Mouse (Mus musculus) lung, postnatal 0 days (tissue): ENCODE measurements at regions not wholly inside any gene's neighbourhood (a gene's known extent, or its start where the extent isn't known, plus 50 kb on each side); places are given as distances from the start of the nearest gene placed in this dataset.
A peak's percentile ranks its signal among the peaks of the same experiment; 100 is the strongest.

Experiments
- ATAC-seq: fragments of 200-750 bp; cut with Nextera tagmentation; 2 replicates; pipeline ENCODE4 v1.8.0; 2017; ENCODE audit warnings: moderate library complexity
- DNase-seq: peaks from one replicate; pipeline ENCODE4 v3.0.0-alpha.2; 2016; ENCODE audit warnings: low spot score
- H3K27ac ChIP-seq: fragments of 300-500 bp; sonication (generic); 2 replicates; pipeline ENCODE4 v1.5.1; 2014; ENCODE audit warnings: antibody characterized with exemption, mild to moderate bottlenecking, low read length, mixed read lengths
- H3K27me3 ChIP-seq: fragments of 300-500 bp; sonication (generic); replicated peaks from 2 replicates; pipeline ENCODE4 v1.6.1; 2014; ENCODE audit warnings: low read length, mixed read lengths; ENCODE audit not compliant: insufficient read depth
- H3K36me3 ChIP-seq: fragments of 300-500 bp; sonication (generic); 2 replicates; pipeline ENCODE4 v1.6.1; 2014; ENCODE audit warnings: low read length, mixed read lengths; ENCODE audit not compliant: insufficient read depth
- H3K4me1 ChIP-seq: fragments of 300-500 bp; sonication (generic); 2 replicates; pipeline ENCODE4 v1.6.1; 2014; ENCODE audit warnings: antibody characterized with exemption, low read depth, low read length, mixed read lengths; ENCODE audit not compliant: insufficient read depth
- H3K4me2 ChIP-seq: fragments of 300-500 bp; sonication (generic); replicated peaks from 2 replicates; pipeline ENCODE4 v1.6.1; 2014; ENCODE audit warnings: low read depth, mild to moderate bottlenecking, low read length, moderate library complexity, mixed read lengths
- H3K4me3 ChIP-seq: fragments of 300-500 bp; sonication (generic); 2 replicates; pipeline ENCODE4 v1.5.1; 2014; ENCODE audit warnings: low read depth, low read length
- H3K9ac ChIP-seq: fragments of 300-500 bp; sonication (generic); replicated peaks from 2 replicates; pipeline ENCODE4 v1.6.1; 2014; ENCODE audit warnings: low read depth, mild to moderate bottlenecking
- H3K9me3 ChIP-seq: fragments of 300-500 bp; sonication (generic); 2 replicates; pipeline ENCODE4 v1.6.1; 2016; ENCODE audit warnings: low read length, mixed read lengths
- CTCF ChIP-seq: IDR thresholded peaks from 2 replicates; pipeline ENCODE4 v1.5.1; 2016; ENCODE audit warnings: antibody characterized with exemption, mild to moderate bottlenecking
- EP300 ChIP-seq: IDR thresholded peaks from 2 replicates; pipeline ENCODE4 v1.6.1; 2016; ENCODE audit warnings: antibody characterized with exemption, mild to moderate bottlenecking, control low read depth
- WGBS: fragments of 180-500 bp; shearing (Covaris S2); extraction: QIAGEN DNeasy Blood & Tissue Kit; methylation state at CpG from one replicate; pipeline ENCODE4 v1.1.7; 2014; 5-methylcytosine and 5-hydroxymethylcytosine counted together

DNA sequence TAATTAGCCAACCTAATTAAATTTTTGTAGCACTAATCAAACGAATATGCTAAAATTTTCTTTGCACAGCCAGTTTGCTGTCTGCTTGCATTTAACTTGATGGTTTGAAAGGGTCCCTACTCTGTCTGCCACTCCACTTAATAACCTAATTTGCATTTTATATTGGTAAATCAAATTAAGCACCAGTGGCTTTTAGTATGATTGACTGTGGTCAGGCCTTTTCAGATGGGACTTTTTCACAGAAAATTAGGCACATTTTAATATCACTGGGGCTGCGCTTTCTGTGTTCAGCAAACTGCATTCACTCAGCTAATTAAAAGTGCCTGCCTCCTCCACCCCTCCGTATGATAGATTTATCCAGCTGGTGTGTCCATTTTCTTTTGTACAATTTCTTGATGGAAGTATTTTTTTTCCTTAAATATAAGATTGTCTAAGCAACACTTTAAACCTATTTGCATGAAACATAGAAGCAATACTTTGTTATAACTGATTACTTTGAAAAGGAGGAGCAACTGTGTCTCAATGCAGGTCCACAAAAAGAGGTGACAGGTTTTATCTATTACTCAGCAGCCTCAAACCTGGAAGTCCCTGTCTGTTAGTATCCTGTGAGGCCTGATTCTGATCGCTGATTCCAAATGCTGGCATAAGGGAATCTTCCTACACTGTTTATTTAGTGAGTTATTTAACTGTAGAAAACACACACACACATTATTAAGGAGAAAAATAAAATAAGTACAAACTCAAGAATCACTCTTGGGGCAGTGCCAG lies 221.8 kb downstream of the Isl1 start:
- 60% methylated on average over 4 of the region's 4 CpGs for WGBS
- no peak for ATAC-seq
- H3K36me3 ChIP-seq: no peaks in the 10 kb centered on the region
- TF ChIP-seq EP300: no peak
- no peak for TF ChIP-seq CTCF
- no peak overlapping the region for H3K4me3 ChIP-seq
- no peaks in the 10 kb centered on the region for H3K4me1 ChIP-seq
- no peaks in the 10 kb centered on the region for H3K9me3 ChIP-seq
- DNase-seq: no peak
- no peak overlapping the region for H3K27ac ChIP-seq
- H3K9ac ChIP-seq: no peak overlapping the region
- no peak overlapping the region for H3K4me2 ChIP-seq
- H3K27me3 ChIP-seq: no peaks in the 10 kb centered on the region

DNA sequence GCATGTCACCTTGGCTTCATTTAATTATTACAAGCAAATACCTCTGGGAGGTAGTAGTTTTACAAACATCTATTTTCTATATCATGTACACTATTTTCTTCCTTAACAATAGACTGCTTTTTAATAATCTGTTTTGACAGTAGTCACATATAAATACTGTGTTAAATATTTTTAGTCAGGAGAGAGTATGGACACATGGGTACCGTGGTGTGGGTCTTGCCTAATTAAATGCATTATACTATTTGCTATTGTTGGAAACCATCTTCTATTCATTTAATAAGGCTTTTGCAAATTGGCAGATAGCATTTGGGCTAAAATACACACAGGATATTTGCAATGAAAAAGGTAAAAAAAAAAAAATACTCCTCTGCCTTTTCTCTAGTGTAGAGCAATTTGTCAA lies 222.3 kb downstream of the Isl1 start:
- no peak overlapping the region for H3K27ac ChIP-seq
- H3K9me3 ChIP-seq: no peaks in the 10 kb centered on the region
- no peaks in the 10 kb centered on the region for H3K4me1 ChIP-seq
- H3K4me2 ChIP-seq: no peak overlapping the region
- TF ChIP-seq CTCF: no peak
- TF ChIP-seq EP300: no peak
- H3K4me3 ChIP-seq: no peak overlapping the region
- ATAC-seq (no peak), DNase-seq (no peak)
- H3K27me3 ChIP-seq: no peaks in the 10 kb centered on the region
- H3K36me3 ChIP-seq: no peaks in the 10 kb centered on the region
- H3K9ac ChIP-seq: no peak overlapping the region
- WGBS: 92% methylated on average over 1 of the region's 1 CpGs

DNA sequence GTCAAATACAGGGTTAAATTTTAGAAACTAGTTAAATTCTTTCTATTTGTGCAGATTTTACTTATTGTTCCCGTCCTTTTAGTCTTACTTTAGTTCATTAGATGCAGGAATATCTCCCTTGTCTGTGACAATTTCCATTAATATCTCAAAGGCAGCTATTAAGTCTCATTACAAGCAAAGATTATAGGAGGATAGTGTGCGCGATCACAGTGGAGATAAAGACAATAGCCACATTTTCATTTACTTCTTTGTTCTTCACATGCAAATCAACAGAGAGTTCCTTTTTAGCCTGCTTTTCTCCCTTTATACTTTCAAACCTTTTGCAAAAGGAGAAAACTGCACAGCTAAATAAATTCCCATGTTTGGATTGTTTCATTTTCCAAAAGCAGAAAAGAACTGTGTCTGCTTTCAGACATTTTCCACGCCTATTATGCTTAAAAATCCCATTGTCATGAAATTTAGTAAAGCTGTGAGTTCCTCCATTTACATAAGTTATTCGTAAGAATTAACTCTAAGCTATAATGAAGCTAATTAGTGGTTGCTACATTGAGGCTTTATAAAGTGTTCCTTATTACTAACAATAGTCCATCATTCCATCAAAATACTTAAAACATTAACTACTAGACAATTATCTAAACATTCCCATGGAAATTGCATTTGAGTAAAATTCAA lies 252.4 kb downstream of the Isl1 start:
- Histone ChIP-seq H3K4me2 (no peak overlapping the region), H3K9me3 (no peaks in the 10 kb centered on the region), H3K36me3 (no peaks in the 10 kb centered on the region), H3K27ac (no peak overlapping the region), H3K4me1 (no peaks in the 10 kb centered on the region), H3K9ac (no peak overlapping the region), H3K4me3 (no peak overlapping the region), H3K27me3 (no peaks in the 10 kb centered on the region)
- no peak for TF ChIP-seq CTCF
- no peak for TF ChIP-seq EP300
- DNase-seq (no peak), ATAC-seq (no peak)
- 78% methylated on average over 5 of the region's 5 CpGs for WGBS

DNA sequence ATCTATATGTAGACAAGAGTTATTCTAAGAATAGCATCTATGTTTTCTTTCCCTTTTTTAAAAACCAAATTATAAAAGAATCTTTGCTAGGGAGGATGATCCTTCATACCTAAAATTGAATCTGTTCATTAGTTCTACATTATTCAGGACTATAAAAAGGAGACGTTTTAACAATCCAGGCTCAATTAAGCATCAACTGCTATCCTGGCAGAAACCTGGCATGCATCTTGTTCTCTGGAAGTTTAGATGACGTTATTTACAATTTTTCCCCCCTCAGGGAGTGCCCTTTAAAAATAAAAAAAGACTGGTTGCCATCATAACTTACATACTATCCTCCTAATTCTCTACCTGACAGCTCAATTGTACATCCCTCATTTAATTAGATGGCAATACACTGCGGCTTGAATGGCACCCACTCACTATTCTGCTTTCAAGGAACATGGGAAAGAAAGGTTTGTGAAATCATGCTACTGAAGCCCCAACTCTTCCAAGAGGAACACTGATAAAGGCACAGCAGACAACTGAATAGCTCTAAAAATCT lies 253.3 kb downstream of the Isl1 start:
- ATAC-seq (no peak), DNase-seq (no peak)
- Histone ChIP-seq H3K27me3 (no peaks in the 10 kb centered on the region), H3K36me3 (no peaks in the 10 kb centered on the region), H3K9me3 (no peaks in the 10 kb centered on the region), H3K27ac (no peak overlapping the region), H3K4me3 (no peak overlapping the region), H3K9ac (no peak overlapping the region), H3K4me1 (no peaks in the 10 kb centered on the region), H3K4me2 (no peak overlapping the region)
- 75% methylated on average over 3 of the region's 3 CpGs for WGBS
- TF ChIP-seq EP300 (no peak), CTCF (no peak)

DNA sequence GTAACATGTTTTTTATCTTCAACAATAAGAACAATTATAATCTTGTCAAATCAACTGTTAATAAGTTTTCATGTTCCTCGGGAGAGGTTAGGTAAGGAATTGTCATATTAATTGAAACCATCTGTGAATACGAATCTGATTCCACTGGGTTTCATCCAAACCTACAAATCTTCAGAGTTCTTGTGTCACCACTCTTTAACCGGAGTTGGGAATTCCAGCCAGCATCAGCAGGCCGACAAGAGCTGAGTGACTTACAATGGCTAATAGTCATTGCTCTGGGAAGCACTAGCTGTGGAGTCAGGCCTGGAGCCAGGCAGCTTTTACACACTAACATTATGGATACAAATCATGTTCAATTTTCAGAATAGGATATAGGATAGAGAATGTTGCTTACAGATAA lies 273.3 kb downstream of the Isl1 start:
- TF ChIP-seq CTCF: no peak
- H3K4me1 ChIP-seq: no peaks in the 10 kb centered on the region
- H3K36me3 ChIP-seq: no peaks in the 10 kb centered on the region
- no peak overlapping the region for H3K9ac ChIP-seq
- 53% methylated on average over 4 of the region's 4 CpGs for WGBS
- H3K27ac ChIP-seq: no peak overlapping the region
- H3K9me3 ChIP-seq: no peaks in the 10 kb centered on the region
- ATAC-seq (no peak), DNase-seq (no peak)
- H3K4me2 ChIP-seq: no peak overlapping the region
- H3K27me3 ChIP-seq: no peaks in the 10 kb centered on the region
- no peak overlapping the region for H3K4me3 ChIP-seq

DNA sequence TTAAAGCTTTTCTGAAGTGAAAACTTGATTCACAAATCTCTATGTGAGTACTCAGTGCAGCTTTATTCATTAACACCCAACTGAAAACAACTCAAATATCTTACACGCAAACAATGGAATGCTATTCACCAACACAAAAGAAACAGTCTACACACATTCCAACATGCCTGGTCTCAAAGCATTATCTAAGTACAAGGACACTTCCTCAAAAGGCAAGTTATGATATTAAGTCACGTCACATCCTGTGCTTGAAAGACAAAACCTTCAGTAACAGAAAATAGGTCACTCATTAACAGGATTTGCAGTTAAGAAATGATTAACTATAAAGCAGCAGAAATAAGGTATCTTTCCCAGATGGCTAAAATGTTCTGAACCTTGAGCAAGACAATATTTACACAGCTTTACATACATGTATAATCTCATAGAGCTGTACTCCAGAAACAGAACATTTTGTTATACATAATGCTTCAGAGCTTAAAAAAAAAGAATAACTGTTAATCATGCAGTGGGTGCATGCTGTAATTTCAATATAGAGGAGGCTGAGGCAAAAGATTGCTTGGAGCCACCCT lies 279.3 kb downstream of the Isl1 start:
- Histone ChIP-seq H3K27me3 (no peaks in the 10 kb centered on the region), H3K4me1 (no peaks in the 10 kb centered on the region), H3K9ac (no peak overlapping the region), H3K4me3 (no peak overlapping the region), H3K27ac (no peak overlapping the region), H3K4me2 (no peak overlapping the region), H3K36me3 (no peaks in the 10 kb centered on the region), H3K9me3 (no peaks in the 10 kb centered on the region)
- peak; percentile 4 for DNase-seq
- no peak for ATAC-seq
- 47% methylated on average over 2 of the region's 2 CpGs for WGBS
- TF ChIP-seq CTCF: no peak
- no peak for TF ChIP-seq EP300
